Mouse (Mus musculus) liver, embryonic 15.5 days (tissue): ENCODE measurements around the gene Eif2a. TPM values are rescaled to one million over a fixed set of nuclear protein-coding genes. Genes with fewer than 3 reads are reported as not detected.

ENCODE experiments used
- ATAC-seq: fragments of 200-750 bp; cut with Nextera tagmentation; 2 replicates; pipeline ENCODE4 v1.8.0; 2017; ENCODE audit warnings: moderate number of reproducible peaks, mild to moderate bottlenecking, moderate library complexity; ENCODE audit not compliant: insufficient read depth
- H3K27ac ChIP-seq: fragments of 300-500 bp; sonication (generic); replicated peaks from 2 replicates; pipeline ENCODE4 v1.5.1; 2015; ENCODE audit warnings: mild to moderate bottlenecking, inconsistent platforms
- H3K27me3 ChIP-seq: fragments of 300-500 bp; sonication (generic); 2 replicates; pipeline ENCODE4 v1.6.1; 2015; ENCODE audit warnings: mild to moderate bottlenecking, inconsistent platforms
- H3K36me3 ChIP-seq: fragments of 300-500 bp; sonication (generic); replicated peaks from 2 replicates; pipeline ENCODE4 v1.6.1; 2015; ENCODE audit warnings: moderate library complexity, mild to moderate bottlenecking, inconsistent platforms
- H3K4me1 ChIP-seq: fragments of 300-500 bp; sonication (generic); replicated peaks from 2 replicates; pipeline ENCODE4 v1.6.1; 2015; ENCODE audit warnings: inconsistent platforms
- H3K4me2 ChIP-seq: fragments of 300-500 bp; sonication (generic); 2 replicates; pipeline ENCODE4 v1.6.1; 2015; ENCODE audit warnings: moderate library complexity, mild to moderate bottlenecking, inconsistent platforms
- H3K4me3 ChIP-seq: fragments of 300-500 bp; sonication (generic); replicated peaks from 2 replicates; pipeline ENCODE4 v1.5.1; 2015; ENCODE audit warnings: mild to moderate bottlenecking, inconsistent platforms
- H3K9ac ChIP-seq: fragments of 300-500 bp; sonication (generic); 2 replicates; pipeline ENCODE4 v1.6.1; 2015; ENCODE audit warnings: moderate library complexity, mild to moderate bottlenecking, inconsistent platforms
- H3K9me3 ChIP-seq: fragments of 300-500 bp; sonication (generic); replicated peaks from 2 replicates; pipeline ENCODE4 v1.6.1; 2016; ENCODE audit warnings: inconsistent platforms
- WGBS: fragments of 180-500 bp; shearing (Covaris S2); methylation state at CpG from one replicate; pipeline ENCODE4 v1.1.7; 2015; ENCODE audit warnings: mixed read lengths; ENCODE audit not compliant: insufficient replicate concordance; 5-methylcytosine and 5-hydroxymethylcytosine counted together
- polyA plus RNA-seq: library from polyadenylated mRNA; unstranded; fragments of >200 nt; fragmentation: Nextera tagmentation; extraction: Ambion mirVana; gene quantifications from 2 replicates; pipeline ENCODE4 v1.2.1, GENCODE M21; 2015

Gene Eif2a
- polyA plus RNA-seq = 23.5 and 25.8 TPM in 2 replicates

DNA sequence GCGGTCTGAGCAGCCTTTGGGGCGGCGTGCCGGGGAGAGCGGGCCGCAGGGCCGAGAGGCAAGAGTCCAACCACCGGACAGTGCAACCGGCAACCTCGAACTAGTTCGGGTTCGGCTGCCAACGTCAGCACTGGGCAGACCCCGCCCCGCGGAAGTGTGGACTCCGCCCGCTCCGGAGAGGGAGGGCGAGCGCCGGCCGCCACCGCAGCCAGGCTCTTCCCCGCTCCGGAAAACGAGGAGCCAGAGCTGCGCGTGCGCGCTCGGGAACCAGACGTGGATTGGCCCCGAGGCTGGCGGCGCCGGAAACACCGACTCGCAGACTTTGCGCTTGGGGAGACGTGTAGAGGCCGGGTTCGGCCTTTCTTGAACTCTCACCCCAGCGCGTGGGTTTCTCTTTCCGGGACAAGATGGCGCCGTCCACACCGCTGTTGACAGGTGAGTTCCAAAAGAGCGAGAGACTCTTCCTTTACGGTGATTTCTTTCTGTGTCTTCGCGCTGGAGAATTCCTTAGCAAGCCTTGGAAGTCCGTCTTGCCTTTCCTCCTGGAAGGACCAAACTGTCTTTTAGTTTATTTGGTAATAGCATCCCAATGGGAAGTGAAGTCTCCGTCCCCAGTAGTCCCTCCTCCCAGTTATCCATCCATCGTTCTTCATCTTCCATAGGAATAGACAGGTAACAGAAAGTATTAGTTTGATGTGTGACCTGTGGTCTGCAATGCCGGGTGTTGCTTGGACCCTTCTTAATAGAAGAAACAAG, at the start of gene Eif2a, which contains the start of gene Serp1:
TSS of gene Eif2a (plus strand) at position 170 of the 756 bp plus-strand sequence.
TSS of gene Serp1 (minus strand) at position 241 of the 756 bp plus-strand sequence.
- ATAC-seq = peak; percentile 98
- Histone ChIP-seq H3K9me3 (no peaks in the 10 kb centered on the region), H3K9ac (peak within 1 kb of the TSS; percentile 98), H3K4me2 (peak within 1 kb of the TSS; percentile 85), H3K27me3 (no peaks in the 10 kb centered on the region), H3K4me1 (peaks cover 23% of the 10 kb centered on the region), H3K4me3 (peak within 1 kb of the TSS; percentile 98), H3K27ac (peak within 1 kb of the TSS; percentile 92), H3K36me3 (peaks cover 24% of the 10 kb centered on the region)
- WGBS = under 1% methylated on average over 57 of the region's 57 CpGs

DNA sequence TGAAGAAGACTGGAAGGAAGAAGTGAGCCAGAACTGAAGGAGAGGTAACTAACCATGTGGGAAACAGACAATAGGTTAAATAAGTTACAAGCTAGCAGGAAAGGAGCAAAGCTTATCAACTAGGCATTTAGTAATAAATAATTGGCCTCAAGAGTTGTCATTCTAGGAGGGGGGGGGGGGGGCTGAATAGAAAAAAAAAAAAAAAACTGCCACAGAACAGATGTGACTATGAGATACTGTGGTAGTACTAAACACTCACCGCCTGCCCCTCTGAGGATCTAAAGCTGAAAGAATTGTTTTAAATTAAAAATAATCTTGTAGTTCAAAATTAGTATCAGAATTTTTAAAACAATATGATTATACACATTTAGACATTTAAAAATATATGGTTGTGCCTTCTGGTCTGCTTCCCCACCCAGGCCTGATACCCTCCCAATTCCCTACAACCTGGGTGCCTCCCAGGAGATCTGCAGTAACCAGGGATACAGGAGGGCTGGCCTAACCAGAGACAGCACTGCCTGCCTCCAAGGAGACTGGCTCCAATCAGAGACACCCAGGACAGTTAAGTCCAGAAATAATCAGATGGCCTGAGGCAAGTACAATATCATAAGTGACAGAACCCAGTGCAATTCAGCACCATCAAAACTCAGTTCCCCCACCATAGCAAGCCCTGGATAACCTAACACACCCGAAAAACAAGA, 46.7 kb upstream of the Eif2a start:
- no peaks in the 10 kb centered on the region for H3K9me3 ChIP-seq

DNA sequence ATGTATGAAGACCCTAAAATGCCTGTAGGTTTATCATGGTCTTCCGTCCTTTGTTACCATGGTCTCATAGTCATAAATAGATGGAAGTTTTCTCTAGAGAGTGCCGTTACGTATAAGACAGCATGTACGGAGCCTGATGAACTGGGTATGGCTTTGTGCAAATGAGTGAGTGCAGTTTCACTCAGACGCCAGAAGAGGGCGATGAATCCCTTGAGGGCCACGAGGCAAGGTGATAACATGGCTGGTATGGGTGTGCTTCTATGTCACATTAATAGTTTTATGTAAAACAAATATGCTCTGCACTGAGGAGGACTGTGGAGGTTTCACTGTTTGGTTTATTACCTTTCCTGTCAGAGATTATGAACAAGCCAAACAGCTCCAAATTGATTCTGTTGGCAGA, 39.7 kb upstream of the Eif2a start:
- no peak for ATAC-seq
- WGBS = 65% methylated on average over 7 of the region's 7 CpGs
- H3K9ac ChIP-seq = no peak overlapping the region
- no peaks in the 10 kb centered on the region for H3K27me3 ChIP-seq
- no peaks in the 10 kb centered on the region; the same call in 1 of the 2 replicates for H3K9me3 ChIP-seq
- H3K36me3 ChIP-seq = no peaks in the 10 kb centered on the region
- no peaks in the 10 kb centered on the region for H3K4me1 ChIP-seq
- H3K4me2 ChIP-seq = no peak overlapping the region
- no peak overlapping the region for H3K27ac ChIP-seq
- no peak overlapping the region for H3K4me3 ChIP-seq

More for the DNA sequence above, 46.7 kb upstream of the Eif2a start:
- ATAC-seq = no peak
- WGBS = 44% methylated on average over 2 of the region's 2 CpGs
- Histone ChIP-seq H3K9ac (no peak overlapping the region), H3K4me3 (no peak overlapping the region), H3K4me2 (no peak overlapping the region), H3K36me3 (no peaks in the 10 kb centered on the region), H3K4me1 (no peaks in the 10 kb centered on the region), H3K27ac (no peak overlapping the region), H3K27me3 (no peaks in the 10 kb centered on the region)

DNA sequence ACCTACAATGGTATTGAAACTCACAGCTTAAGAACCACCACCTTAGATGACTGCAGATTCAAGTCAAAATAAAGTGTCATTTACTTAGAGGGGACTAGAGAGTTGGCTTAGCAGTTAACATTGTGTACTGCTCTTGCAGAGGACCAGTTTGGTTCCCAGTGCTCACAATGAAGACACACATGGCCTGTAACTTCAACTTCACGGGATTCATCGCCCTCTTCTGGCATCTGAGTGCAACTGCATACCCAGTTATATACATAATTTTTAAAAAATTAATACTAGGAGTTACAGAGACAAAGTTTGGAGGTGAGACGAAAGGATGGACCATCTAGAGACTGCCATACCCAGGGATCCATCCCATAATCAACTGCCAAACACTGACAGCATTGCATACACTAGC, 38.5 kb upstream of the Eif2a start:
- 52% methylated on average over 3 of the region's 3 CpGs for WGBS
- H3K9me3 ChIP-seq = no peaks in the 10 kb centered on the region; the same call in 1 of the 2 replicates
- H3K27ac ChIP-seq = no peak overlapping the region
- H3K4me3 ChIP-seq = no peak overlapping the region
- H3K9ac ChIP-seq = no peak overlapping the region
- no peaks in the 10 kb centered on the region for H3K4me1 ChIP-seq
- H3K36me3 ChIP-seq = no peaks in the 10 kb centered on the region
- ATAC-seq = no peak
- no peak overlapping the region for H3K4me2 ChIP-seq
- no peaks in the 10 kb centered on the region for H3K27me3 ChIP-seq

DNA sequence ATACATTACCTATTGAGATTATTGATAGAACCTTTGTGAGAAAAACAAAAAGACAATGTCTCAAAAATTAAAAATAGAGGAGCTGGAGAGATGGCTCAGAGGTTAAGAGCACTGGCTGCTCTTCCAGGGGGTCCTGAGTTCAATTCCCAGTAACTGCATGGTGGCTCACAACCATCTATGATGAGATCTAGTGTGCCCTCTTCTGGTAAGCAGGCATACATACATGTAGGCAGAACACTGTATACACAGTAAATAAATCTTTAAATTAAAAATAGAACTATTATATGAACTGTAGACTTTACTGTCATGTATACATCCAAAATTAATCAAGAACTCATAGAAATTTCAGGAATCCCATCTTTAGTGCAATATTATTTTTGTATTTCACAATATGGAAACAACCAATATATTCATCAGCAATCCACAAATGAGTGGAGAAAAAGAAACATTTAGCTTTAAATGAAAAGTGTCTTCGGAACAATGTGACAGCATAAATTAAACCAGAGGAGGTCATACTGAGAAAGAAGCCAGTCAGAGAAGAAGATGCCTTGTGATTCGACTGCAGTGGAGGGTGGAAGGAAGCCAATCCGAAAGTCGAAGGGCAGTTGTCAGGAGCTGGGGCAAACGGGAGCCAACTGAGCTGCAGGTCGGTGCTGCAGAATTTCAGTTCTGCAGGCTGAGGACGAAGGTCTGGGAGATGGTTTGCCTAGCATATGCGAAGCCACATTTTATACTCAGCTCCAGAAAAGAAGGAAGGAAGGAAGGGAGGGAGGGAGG, 37.4 kb upstream of the Eif2a start:
- H3K4me2 ChIP-seq = no peak overlapping the region
- no peak overlapping the region for H3K27ac ChIP-seq
- WGBS = 53% methylated on average over 7 of the region's 8 CpGs
- H3K4me3 ChIP-seq = no peak overlapping the region
- H3K27me3 ChIP-seq = no peaks in the 10 kb centered on the region
- H3K4me1 ChIP-seq = no peaks in the 10 kb centered on the region
- H3K36me3 ChIP-seq = no peaks in the 10 kb centered on the region
- H3K9ac ChIP-seq = no peak overlapping the region
- no peak for ATAC-seq
- H3K9me3 ChIP-seq = no peaks in the 10 kb centered on the region; the same call in 1 of the 2 replicates

DNA sequence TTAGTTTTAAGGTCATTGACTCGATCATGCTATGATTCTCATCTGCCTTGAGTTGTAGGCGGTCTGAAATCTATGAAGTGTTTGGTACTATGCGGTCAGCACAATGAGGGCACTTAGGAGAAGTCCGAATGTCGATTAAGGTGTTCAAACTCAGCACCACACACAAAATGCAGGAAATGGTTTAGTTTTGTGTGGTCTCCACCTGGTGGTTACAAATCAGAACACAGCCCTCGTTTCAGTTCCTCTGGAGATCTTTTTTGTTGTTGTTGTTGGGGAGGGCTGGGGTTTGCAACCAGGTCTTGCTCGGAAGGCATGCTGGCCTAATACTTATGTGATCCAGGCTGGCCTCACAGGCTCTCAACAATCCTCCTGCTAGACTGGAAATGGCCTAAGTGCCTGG, 34.8 kb upstream of the Eif2a start:
- H3K9me3 ChIP-seq = no peaks in the 10 kb centered on the region; the same call in 1 of the 2 replicates
- H3K27ac ChIP-seq = no peak overlapping the region
- H3K27me3 ChIP-seq = no peaks in the 10 kb centered on the region
- H3K9ac ChIP-seq = no peak overlapping the region
- H3K4me1 ChIP-seq = no peaks in the 10 kb centered on the region
- H3K4me2 ChIP-seq = no peak overlapping the region
- no peak for ATAC-seq
- no peaks in the 10 kb centered on the region for H3K36me3 ChIP-seq
- WGBS = 60% methylated on average over 7 of the region's 7 CpGs
- H3K4me3 ChIP-seq = no peak overlapping the region

DNA sequence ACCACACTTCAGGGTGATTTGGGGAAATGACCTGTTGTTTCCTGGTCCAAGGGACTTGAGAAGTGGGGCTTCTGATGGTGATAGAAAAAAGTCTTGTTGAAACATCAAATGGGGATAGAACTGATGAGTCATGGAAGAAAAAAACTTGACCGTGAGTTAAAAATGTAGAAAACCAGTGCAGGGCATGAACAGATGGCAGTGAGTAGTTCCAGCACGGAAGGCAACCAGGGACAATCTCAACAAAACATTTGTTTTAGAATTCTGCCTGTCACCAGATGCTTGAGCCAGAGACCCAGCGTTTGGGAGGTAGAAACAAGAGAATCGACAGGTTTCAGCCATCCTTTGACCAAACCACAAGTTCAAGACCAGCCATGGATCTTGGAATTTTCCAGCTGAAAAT, 32.0 kb upstream of the Eif2a start:
- Histone ChIP-seq H3K4me3 (no peak overlapping the region), H3K27me3 (no peaks in the 10 kb centered on the region), H3K36me3 (no peaks in the 10 kb centered on the region), H3K4me2 (no peak overlapping the region), H3K9me3 (no peaks in the 10 kb centered on the region), H3K9ac (no peak overlapping the region), H3K27ac (no peak overlapping the region), H3K4me1 (no peaks in the 10 kb centered on the region)
- 50% methylated on average over 4 of the region's 4 CpGs for WGBS
- no peak for ATAC-seq

DNA sequence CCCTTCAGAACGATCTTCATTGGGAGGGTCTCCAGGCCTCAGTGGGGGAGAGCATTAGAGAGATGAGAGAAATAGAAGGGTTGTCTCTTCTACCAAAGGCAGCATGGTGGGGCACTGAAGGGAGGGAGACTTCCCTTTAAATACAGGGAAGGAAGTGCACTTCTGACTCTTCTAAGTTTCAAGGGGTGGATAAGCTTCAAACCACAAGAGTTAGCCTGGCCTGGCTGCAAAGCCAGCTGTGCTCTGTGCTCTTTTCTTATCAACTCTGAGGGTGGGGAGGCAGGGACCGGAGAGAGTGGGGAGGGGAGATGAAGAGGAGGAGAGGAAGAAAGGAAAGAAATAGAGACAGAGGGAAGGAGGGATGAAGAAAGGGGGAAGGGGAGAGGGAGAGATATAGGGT, 23.7 kb upstream of the Eif2a start:
- H3K9me3 ChIP-seq = no peaks in the 10 kb centered on the region
- H3K36me3 ChIP-seq = no peaks in the 10 kb centered on the region
- no peak overlapping the region for H3K4me2 ChIP-seq
- H3K4me3 ChIP-seq = no peak overlapping the region
- no peaks in the 10 kb centered on the region; the same call in 1 of the 2 replicates for H3K4me1 ChIP-seq
- WGBS = 9% methylated on average over 2 of the region's 2 CpGs
- no peak overlapping the region for H3K27ac ChIP-seq
- ATAC-seq = no peak
- H3K27me3 ChIP-seq = no peaks in the 10 kb centered on the region
- no peak overlapping the region for H3K9ac ChIP-seq

DNA sequence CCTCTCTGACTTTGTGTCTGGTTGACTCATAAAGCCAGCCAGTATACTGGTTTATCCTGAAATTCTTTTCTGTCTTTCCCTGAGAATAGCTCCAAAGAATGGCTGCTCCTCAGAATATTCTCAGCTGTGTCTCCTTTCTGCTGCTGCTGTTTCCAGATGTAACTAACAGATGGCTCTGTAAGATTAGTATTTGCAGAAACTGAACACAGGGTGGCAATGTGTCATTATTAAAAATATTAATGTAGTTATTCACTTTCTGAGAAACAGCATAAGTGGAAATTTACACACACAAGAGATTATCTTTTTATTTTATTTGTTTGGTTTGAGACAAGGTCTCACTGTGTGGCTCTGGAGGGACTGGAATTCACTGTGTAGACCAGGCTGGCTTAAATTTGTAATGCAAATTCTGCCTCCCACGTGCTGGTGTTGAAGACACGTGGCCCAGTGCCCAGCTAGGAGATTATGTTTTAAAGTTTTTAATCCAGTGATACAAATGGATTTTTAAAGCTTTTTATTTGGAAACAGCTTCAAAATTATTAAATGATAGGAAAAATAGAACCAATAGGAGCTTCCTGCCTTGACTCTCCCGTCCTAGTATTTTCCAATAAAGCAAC, 21.8 kb upstream of the Eif2a start:
- 51% methylated on average over 3 of the region's 3 CpGs for WGBS
- Histone ChIP-seq H3K4me3 (no peak overlapping the region), H3K4me1 (no peaks in the 10 kb centered on the region; the same call in 1 of the 2 replicates)

DNA sequence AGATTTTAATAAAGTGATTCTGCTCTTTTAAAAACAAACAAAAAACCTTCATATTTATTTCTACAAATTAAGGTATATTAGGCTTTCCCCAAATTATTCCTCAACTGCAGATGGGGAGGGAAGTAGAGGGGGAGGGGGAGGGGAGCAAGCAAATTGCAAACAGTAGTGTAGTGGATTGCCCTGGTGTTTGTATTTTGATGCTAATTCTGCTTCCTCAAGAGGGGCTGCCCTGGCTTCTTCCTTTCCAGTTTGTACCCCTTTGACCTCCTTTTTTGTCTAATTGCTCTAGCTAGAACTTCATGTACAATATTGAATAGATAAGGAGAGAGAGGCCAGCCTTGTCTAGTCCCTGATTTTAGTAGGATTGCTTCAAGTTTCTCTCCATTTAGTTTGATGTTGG, 20.9 kb upstream of the Eif2a start:
- no peak for ATAC-seq
- H3K36me3 ChIP-seq = no peaks in the 10 kb centered on the region

More for the DNA sequence above, 21.8 kb upstream of the Eif2a start:
- Histone ChIP-seq H3K9me3 (no peaks in the 10 kb centered on the region), H3K27me3 (no peaks in the 10 kb centered on the region), H3K27ac (no peak overlapping the region), H3K36me3 (no peaks in the 10 kb centered on the region), H3K9ac (no peak overlapping the region), H3K4me2 (no peak overlapping the region)
- no peak for ATAC-seq

More for the DNA sequence above, 20.9 kb upstream of the Eif2a start:
- no peak overlapping the region for H3K9ac ChIP-seq
- no peak overlapping the region for H3K27ac ChIP-seq
- H3K9me3 ChIP-seq = no peaks in the 10 kb centered on the region
- no peak overlapping the region for H3K4me3 ChIP-seq
- H3K27me3 ChIP-seq = no peaks in the 10 kb centered on the region
- no peak overlapping the region for H3K4me2 ChIP-seq
- no peaks in the 10 kb centered on the region; the same call in 1 of the 2 replicates for H3K4me1 ChIP-seq
